Mouse (Mus musculus) CH12.LX (cell line): ENCODE data around the gene Opalin.

ENCODE experiments used
- CHD2 ChIP-seq: IDR thresholded peaks from 2 replicates; pipeline ENCODE4 v1.6.1; 2011; ENCODE audit warnings: low read length, improper control_type of control experiment
- CTCF ChIP-seq, 2 experiments: IDR thresholded peaks in 1 of 2; conservative IDR thresholded peaks in 1 of 2; 2 replicates each; pipeline ENCODE4 v1.5.1; 2011 to 2012; ENCODE audit warnings: low read depth in 2 of 2, low read length in 2 of 2, improper control_type of control experiment in 1 of 2, inconsistent platforms in 1 of 2, mild to moderate bottlenecking in 1 of 2, moderate library complexity in 1 of 2
- E2F4 ChIP-seq: IDR thresholded peaks from 2 replicates; pipeline ENCODE4 v1.6.1; 2011; ENCODE audit warnings: low read depth, low read length, improper control_type of control experiment; ENCODE audit not compliant: insufficient replicate concordance
- EP300 ChIP-seq: IDR thresholded peaks from 2 replicates; pipeline ENCODE4 v1.6.1; 2011; ENCODE audit warnings: low read length, improper control_type of control experiment
- MAX ChIP-seq: IDR thresholded peaks from 2 replicates; pipeline ENCODE4 v1.6.1; 2011; ENCODE audit warnings: low read length, improper control_type of control experiment
- MAZ ChIP-seq: IDR thresholded peaks from 2 replicates; pipeline ENCODE4 v1.6.1; 2012; ENCODE audit warnings: low read depth, mild to moderate bottlenecking, inconsistent platforms, low read length, improper control_type of control experiment, moderate library complexity
- POLR2A ChIP-seq: IDR thresholded peaks from 2 replicates; pipeline ENCODE4 v1.6.1; 2011; ENCODE audit warnings: low read depth, mild to moderate bottlenecking, improper control_type of control experiment, low read length
- POLR2AphosphoS2 ChIP-seq: IDR thresholded peaks from 2 replicates; pipeline ENCODE4 v1.6.1; 2011; ENCODE audit warnings: low read depth, low read length, improper control_type of control experiment
- RAD21 ChIP-seq: IDR thresholded peaks from 2 replicates; pipeline ENCODE4 v1.6.1; 2011; ENCODE audit warnings: low read depth, mild to moderate bottlenecking, low read length, improper control_type of control experiment, moderate library complexity
- RCOR1 ChIP-seq: conservative IDR thresholded peaks from 2 replicates; pipeline ENCODE4 v1.6.1; 2012; ENCODE audit warnings: low read depth, mild to moderate bottlenecking, inconsistent platforms, low read length, improper control_type of control experiment
- UBTF ChIP-seq: IDR thresholded peaks from 2 replicates; pipeline ENCODE4 v1.6.1; 2012; ENCODE audit warnings: low read depth, mild to moderate bottlenecking, inconsistent platforms, low read length, improper control_type of control experiment, moderate library complexity
- USF1 ChIP-seq: IDR thresholded peaks from 2 replicates; pipeline ENCODE4 v1.6.1; 2014; ENCODE audit warnings: low read depth, mild to moderate bottlenecking, inconsistent platforms, low read length, improper control_type of control experiment
- USF2 ChIP-seq: conservative IDR thresholded peaks from 2 replicates; pipeline ENCODE4 v1.6.1; 2011; ENCODE audit warnings: low read depth, low read length, improper control_type of control experiment

DNA sequence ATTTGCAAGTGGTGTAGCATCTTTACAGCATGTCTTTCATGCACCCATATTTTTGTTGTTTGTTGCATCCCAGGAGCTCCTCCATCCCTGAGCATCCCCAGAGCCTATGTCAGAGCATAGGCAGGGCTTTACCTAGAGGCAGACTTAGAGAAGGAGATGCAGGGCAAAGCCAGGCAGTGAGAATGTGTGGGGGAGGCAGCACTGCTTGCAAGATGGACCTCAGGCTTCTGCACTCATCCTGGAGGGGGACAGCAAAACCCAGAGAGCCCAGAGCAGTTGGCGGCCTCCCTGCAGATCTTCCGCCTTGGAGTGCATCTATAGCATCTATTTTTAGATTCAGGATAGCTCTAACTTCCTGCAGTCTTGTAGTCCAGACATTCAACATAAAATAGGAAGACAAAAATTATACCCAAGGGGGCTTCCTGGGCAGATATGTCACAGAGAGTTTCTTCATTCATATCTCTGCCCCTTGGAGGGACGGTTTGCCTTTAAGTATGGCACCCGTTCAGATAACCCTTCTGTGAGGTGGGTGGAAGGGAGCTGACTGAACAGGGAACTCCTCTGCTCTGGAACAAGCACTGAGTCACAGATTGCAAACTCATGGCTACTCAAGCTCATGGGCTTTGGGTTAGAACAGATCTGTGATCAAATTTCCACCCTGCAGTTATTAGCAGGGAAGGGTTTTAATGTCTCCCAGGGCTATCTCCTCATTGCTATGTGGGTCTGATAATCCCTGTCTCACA is 40.9 kb downstream of the Opalin start:
- TF ChIP-seq E2F4 (no peak), CTCF (conservative IDR thresholded peaks at IDR 0.05 in 1 of 2, IDR thresholded peaks at IDR 0.05 in 1 of 2; ENCODE audit: low read depth in 2 of 2, low read length in 2 of 2) (no peak), EP300 (no peak), POLR2A (no peak), MAX (no peak), CHD2 (no peak), UBTF (no peak), RAD21 (no peak), USF2 (no peak), RCOR1 (no peak), MAZ (no peak), USF1 (no peak), POLR2AphosphoS2 (no peak)
